Mouse (Mus musculus) frontal cortex, postnatal 25 days (tissue): ENCODE measurements around the gene Eef1g.
A peak's percentile ranks its signal among the peaks of the same experiment; 100 is the strongest.
"Not testable (repeated sequence)": the region's sequence is repeated elsewhere in the genome, so short reads cannot be mapped to it uniquely, and the experiment has no call there.

Source experiments
- DNase-seq, 2 experiments: peaks; one replicate each; pipeline ENCODE4 v3.0.0; 2022; ENCODE audit warnings: low spot score in 2 of 2

The Eef1g gene

DNA sequence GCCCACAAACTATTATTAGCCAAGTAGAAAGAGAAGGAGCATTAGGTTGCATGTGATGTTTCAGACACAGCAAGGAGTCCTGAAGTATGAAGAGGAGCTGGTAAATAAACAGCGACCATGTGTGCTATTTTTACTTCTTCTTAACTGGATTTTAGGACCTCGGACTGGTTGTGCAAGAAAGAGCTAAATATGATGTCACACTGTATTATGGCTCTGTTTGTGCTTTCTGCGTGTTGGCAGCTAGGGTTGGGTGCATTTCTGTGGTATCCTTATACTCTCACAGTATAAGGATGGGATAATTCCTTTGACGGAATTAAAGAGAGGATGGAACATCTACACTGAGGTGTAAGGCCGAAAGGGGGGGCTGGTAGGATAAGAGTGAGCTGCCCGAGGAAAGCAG is 21.6 kb upstream of the Eef1g start:
- DNase-seq: no peak

DNA sequence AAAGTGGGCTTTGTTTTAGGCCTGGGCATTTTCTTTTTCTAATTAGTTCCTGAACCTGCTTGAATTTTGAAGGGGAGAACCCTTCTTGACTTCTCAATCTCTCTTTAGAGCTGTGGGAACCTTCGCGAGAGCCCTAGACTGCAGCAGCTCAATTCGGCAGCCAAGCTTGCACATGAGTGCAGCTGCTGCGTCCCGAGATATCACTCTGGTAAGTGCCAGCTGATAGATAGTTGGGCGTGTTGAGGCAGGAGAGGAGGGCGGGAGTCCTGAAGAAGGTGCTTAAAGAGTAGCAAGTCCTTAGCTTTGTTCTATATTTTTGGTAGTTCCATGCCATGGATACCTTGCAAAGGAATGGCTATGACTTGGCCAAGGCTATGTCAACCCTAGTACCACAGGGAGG is 19.9 kb upstream of the Eef1g start:
- no peak for DNase-seq

DNA sequence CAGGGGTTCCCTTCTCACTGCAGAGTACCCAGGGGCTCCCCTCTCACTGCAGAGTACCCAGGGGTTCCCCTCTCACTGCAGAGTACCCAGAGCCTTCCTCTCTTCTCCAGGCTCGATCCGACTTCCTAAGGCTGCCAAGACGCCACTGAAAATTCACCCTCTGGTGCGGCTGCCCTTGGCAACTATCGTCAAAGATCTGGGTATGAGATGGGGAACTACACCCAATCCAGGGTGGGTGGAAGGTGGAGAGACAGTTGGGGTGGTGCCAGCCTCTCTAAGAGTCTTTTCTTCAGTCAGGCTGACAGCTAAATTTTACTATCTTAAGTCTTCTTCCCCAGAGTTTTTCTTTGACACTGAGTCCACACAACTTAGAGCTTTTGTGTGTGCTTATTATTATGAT is 16.7 kb upstream of the Eef1g start:
- no peak for DNase-seq

DNA sequence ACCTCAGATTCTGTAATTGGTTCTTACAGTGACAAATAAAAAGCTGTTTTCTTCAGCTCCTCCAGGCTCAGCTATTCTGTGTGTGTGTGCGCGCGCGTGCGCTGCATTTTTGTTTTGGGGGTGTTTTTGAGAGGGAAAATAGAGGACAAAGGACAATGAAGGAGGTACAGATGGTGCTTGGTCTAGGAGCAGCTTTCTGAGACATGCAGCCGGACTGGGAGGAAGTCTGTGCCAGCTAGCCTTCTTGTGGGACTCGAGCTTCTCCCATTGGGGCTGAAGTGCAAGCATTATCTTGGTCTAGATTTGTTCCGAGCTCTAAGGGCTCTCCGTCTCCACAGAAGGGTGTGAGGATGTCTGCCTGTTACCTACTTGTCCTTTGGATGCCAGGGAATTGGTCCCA is 14.6 kb upstream of the Eef1g start:
- DNase-seq: no peak

DNA sequence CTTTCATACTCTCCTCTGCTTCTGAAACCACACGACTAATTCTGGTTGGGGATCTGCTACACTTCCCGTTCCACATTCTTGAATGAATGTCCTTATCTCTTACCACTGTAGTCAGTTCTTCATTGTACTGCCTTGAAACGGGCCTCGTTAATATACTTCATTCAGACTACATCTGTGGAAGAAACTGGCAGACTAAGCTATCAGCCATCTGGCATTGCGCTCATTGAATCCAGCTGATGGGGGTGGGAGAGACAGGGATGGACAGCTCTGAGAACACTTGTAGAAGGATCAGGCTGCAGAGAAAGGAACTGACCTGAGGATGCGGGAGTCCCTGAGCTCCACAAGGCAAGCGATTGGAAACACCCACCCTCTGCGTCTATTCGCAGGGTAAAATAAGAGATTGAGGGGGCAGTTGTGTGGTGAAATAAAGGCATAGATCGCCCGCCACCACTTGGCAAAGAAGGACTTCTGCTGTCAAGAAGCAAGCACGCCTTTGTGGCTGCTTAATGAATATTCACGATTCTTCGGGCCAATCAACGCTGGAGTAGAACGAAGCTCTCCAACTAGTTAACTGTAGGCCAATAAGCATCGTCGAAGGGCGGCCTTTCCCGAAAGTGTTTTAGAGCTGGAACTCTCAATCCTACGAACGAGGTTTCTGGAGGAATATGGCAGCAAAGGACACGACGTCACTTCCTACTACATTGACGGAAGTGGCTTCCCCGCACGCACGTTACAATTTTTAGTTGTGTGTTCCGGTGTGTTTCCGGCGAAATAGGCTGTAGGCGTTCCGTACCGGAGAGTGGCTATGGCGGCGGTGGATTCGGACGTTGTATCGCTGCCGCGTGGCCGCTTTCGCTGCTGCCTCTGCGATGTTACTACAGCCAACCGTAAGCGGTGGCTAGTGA is 13.5 kb upstream of the Eef1g start, which contains the start of gene Tut1:
Tut1 (plus strand) TSS at position 713 of the 905 bp plus-strand sequence.
- DNase-seq: peak; percentile 89 to 92

DNA sequence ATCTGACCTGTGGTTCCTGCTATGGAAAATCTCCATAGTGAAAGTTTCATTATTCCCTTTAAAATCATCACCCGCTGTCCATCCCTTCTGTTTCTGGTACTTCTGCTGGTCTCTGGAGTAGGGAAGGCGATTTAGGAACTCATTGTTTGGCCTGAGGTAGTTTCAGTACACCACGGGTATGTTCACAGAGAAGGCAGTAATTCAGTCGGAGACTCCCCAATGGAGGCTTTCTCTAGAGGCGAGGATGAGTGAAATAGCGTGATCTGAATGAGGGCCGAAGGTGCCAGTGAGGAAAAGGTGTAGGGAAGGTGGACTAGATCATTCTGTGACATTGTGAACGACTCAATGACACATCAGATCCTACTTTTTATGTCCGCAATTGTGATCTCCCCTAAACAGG is 12.7 kb upstream of the Eef1g start:
- no peak for DNase-seq

DNA sequence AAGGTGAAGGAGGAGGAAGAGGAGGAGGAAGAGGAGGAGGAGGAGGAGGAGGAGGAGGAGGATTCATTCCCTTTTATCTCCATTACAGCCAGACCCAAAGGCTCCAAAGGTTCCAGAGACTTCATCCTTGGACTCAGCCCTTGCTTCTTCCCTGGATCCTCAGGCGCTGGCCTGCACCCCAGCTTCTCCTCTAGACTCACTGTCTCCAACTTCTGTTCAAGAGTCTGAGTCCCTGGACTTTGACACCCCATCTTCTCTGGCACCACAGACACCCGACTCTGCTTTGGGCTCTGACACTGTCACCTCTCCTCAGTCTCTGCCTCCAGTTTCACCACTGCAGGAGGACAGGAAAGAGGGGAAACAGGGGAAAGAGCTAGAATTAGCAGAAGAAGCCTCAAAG is 4.6 kb upstream of the Eef1g start:
- DNase-seq: no peak

DNA sequence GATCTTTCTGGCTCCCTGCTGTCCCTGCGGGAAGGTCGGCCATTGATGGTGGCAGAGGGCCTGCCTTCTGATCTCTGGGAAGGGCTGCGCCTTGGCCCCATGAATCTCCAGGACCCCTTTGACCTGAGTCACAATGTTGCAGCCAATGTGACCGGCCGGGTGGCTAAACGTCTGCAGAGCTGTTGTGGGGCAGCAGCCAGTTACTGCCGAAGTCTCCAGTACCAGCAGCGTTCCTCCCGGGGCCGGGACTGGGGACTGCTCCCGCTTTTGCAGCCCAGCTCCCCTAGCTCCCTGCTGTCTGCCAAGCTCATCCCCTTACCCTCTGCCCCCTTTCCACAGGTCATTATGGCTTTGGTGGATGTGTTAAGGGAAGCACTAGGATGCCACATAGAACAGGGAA is 1.8 kb upstream of the Eef1g start:
- DNase-seq: no peak

DNA sequence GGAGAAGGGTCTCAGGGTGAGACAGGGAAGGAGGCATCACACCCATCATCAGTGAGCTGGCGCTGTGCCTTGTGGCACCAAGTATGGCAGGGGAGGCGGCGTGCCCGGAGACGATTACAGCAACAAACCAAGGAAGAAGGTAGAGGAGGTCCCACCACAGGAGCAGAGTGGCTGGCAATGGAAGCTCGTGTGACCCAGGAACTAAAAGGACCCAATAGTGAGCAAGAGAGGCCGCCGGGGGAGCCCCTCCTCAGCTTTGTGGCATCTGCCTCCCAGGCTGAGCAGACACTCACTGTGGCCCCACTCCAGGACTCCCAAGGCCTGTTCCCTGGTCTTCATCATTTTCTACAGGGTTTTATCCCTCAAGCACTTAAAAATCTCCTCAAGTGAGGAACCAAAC is 1.1 kb upstream of the Eef1g start:
- no peak for DNase-seq

DNA sequence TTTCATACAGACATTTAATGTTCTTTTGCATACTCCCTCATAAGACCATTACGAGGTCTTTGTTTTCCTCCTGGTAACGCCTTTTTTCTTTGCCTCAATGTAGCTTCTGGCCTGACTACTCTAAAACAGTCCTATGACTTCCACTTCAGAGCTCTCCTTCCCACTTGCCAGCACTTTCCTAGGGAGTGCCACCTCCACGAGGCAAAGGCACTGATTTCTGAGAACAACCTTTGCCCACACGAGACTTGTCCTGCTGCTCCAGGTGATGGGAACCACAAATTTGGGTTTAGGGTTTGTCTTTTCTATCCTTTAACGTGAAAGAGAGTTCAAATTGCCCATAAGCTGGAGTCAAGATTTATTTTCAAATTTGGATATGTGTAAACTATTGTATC is 647 bp upstream of the Eef1g start:
- no peak for DNase-seq

DNA sequence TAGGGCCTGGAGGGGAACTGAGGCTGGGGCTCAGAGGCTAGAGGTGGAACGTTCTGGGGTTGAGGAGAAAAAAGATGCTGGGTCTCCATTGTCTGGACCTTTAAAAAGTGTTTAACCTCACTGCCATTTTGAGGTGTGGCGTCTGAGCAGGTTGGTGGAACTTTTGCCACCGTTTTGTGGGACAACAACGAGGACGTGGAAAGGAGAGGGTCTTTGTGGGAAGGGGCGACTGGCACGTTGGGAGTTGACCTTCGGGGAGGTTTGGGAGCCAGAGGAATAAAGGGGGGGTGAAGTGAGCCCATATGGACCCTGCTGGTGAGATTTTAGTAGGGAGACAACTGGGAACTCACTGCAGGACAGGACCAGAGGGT is 517 bp downstream of the Eef1g start:
- no peak for DNase-seq

DNA sequence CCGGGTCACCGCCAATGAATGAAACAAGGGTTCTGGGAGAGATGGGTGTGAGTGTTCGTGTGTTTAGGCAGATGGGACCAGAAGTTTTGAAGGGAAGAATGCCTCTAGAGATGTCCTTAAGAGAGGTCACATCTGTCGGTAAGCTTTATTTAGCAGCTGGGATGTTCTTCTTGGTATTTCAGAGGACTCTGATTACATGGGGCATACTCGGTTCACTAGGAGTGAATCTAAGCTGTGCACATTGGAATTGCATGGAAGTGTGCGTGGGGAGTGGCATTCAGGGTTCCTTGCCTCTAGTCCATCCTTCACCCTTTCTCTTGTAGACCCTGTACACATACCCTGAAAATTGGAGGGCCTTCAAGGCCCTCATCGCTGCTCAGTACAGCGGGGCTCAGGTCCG is 1.1 kb downstream of the Eef1g start:
- DNase-seq: no peak

DNA sequence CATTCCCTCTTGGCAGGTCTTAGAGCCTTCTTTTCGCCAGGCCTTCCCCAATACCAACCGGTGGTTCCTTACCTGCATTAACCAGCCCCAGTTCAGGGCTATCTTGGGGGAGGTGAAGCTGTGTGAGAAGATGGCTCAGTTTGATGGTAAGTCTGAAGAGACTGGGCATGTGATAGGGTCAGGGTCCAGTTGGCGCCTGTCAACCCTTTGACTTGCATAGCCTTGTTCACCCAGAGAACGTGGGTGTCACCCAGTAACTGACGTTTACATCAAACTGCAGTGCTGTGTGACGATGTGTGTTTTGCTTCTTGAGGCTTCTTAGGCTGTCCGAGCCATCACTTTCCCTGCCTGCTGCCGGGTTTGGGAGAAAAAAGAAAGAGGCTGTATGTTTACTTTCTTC is 5.7 kb downstream of the Eef1g start:
- not testable (repeated sequence) for DNase-seq

DNA sequence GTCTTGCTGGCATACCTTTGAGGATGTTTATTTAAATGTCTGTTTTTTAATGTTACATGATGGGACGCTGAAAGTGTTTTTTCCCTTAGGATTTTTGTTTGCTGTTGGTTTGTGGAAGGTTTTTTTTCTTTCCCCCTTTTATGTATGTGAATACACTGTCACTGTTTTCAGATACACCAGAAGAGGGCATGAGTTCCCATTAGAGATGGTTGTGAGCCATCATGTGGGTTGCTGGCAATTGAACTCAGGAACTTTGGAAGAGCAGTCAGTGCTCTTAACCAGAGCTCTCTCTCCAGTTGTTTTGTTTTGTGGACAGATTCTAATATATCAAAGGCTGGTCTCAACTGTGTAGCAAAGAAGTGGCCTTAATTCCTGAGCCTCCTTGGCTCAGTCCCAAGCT is 7.8 kb downstream of the Eef1g start:
- no peak for DNase-seq

DNA sequence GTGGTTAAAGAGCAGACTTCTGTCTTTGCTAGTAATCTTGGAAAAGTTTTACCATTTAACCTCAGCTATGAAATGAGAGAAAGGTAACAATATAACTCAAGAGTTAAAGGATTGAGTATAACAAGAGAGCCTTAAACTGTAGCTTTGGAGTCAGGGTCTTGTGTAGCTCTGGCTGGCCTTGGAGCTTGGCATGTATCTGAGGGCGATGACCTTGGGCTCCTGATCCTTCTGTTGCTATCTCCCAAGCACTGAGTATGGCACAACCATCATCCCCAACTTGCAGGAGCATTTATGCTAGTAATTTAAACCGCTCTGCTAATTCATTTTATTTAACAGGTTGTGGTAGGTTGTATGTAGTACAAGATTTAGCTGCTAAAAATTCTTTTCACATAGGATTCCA is 8.7 kb downstream of the Eef1g start:
- DNase-seq: no peak

DNA sequence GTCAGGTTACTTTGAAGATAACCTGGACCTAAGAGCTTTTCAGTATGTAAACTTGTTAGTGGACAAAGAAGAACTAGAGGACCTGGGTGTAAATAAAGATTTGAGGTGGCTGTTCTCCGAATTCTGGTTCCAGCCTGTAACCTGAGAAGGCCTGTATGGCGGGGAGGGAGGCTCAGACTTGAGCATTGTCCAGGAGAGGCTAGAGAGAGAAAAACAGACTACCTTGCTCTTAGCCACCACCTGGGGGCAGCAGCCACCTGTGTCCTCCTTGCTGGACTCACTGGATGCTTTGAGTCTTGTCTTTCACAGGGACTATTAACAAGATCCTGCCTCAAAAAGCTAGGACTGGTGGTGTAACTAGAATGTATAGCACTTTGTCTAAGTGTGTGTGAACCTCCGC is 9.7 kb downstream of the Eef1g start:
- DNase-seq: no peak

DNA sequence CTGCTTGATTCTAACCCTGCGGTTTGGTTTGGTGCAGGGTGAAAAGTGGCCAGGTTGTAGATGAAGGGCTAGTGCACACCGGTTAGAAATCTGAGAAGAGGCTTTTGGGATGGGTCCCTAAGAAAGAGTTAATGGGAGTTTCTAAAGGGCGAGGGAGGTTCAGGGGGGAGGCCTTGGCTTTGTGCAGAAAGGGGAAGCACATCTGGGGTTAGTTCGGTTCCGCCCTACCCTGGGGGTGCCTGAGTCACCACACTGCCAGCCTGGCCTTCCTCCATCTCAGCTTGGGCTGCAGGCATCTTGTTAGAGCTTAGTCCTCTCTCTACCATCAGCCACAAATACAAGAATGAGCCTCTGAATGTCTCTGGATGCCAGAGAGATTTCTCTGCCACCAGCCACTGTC is 13.9 kb downstream of the Eef1g start:
- DNase-seq: no peak

DNA sequence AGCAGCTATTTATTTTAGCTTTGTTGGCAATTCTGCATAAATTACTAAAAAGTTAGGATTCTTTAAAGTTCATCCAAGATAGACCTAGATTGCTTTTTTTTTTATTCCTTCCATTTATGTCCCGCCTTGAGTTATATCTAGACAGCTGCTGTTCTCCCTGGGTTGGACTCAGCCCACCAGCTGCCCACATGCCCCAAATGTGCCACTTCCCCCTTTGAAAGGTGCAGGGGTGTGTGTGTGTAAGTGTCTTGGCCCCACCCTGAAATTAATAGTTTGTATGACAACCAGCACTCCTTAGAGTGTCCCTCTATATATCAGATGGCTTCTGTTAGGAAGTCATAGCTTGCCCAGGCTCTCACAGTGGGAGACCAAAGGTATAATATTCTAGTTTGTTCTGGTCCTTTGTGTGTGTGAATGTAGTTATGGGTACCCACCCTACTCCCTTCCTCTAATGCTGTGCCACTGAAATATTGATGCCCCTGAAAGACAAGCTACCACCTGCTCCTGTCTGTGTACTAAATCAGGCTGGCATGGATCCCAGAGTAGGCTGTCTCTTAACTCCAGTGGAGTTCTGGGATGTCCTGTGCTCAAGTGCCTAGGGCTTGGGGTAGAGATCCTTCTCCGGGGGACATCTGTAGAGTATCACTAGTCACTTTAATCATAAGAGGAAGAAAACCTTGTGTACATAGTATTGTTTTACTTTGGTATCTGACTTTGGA is 14.8 kb downstream of the Eef1g start:
- DNase-seq: no peak

DNA sequence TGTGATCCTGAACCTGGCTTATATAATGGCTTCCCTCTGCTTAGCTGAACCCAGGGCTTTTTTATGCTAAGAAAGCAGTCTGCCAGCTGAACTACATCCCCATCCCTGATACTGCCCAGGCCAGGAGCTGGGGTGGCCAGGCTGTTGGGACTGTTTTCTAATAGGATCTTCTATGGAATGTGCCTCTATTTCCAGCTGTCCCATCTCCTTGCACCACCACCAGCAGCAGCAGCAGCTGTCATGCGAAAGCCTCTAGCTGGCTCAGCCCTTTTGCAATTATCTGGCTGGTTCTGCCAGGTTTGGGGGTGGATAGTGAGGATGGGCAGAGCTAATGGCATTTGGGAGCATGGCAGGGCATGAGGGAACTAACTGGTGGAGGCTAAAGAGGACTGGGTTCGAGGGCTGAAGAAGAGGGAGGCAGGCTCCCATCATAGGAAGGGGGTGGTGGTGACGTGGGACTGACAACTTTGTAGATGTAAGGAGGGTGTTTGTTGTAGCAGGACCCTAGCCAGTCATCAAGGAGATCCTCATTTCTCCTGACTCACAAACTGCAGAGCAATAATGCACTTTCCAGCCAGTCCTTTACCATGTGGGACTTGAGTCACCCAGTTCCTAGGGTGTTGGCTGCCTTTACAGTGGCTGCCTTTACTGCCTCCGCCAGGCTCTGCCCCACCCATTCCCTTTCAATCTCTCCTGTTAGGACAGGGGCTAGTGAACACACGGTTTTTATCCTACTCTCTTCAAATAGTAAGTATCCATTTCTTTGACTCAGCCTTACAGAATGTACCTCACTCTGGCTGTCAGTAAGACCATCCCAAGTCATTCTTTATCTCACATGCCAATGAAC is 15.7 kb downstream of the Eef1g start:
- DNase-seq: no peak

DNA sequence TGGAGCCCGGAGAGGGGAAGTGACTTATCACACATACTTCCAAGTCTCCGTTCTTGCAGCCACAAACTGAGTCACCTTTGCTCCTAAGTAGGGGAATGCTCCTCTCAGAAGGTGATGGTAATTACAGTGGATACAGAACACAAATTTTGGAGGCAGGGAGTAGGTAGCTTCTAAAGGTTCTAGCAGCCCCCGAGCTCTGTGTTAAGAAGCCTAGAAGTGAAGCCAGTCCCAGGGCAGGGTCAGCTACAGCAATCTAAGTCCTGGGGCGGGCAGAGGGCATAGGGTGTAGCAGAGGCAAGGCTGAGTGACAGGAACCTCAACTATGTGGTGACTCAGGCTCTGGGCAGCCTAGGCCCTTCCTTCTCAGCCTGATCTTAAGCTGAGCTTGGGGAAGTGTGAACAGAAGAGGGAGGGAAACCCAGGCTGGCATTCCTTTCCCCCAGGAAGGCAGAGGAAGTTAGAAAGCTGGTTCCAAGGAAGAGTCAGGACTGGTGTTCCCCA is 16.4 kb downstream of the Eef1g start:
- DNase-seq: no peak

DNA sequence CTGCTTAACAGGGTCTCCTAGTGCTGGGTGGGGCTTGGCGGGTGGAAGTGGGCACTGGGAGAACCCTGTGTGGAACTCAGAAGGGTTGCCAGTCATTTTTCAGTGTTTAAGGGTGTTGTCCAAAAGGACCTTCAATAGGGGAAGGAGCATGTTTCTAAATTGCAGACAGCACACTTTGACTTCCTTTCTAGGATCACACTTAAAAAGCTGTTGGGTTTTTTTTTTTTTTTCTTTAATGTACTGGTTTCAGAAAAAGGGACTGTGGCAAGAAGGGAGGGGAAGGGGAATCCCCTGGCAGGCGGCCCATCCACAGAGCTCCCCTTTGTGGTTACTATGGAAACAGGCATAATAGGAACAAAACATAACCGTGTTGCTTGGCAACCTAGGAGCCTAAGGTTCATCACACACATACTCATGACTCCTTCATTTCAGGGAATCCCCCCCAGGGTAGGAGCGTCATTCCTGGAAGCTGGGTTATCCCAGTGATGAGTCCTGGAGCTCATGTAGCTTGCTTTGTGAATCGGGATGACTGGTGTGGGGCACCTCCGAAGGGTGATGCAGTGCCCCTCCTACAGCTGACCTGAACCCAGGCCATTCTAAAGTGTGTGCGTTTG is 17.5 kb downstream of the Eef1g start:
- no peak for DNase-seq

DNA sequence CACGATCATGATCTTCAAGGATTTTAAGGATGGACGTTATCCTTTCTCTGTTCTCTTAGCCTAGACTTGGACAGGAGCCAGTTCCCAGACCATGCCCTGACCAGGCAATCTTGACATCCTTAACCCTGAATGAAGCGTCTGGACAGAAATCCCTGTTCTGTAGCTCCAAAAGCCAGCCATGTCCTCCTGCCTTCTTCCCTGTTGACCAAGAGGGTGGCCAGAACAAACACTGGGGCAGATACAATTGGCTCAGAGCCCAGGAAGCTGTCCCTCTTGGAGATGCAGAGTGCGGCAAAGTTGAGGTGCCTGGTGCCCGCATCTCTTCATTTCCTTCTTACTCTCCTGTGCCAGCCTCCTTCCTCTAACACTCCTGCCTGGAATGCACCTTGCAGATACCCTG is 19.1 kb downstream of the Eef1g start:
- DNase-seq: no peak
